Mouse (Mus musculus): Measurements from ENCODE around the gene Gm42906.

Gene Gm42906

DNA sequence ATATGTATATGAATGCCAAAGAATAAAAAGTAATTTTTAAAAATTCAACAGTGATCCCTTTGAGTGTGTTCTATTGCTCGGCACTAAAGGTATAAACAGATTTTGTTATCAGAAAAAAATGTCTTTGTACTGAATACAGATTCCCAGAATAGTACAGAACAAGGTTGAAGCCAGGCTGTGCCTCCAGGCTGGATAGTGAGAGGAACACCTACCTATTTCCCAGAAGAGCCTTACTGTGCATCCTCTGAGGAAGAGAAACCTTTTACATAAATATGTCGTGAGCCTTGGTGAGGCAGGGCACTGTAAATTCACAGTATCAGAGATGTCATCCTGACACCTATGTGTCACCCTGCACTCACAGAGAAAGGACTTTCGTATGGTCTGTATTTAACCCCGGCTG, 31.8 kb downstream of the Gm42906 start:
- no peak for DNase-seq (ENCODE audit: extremely low spot score, low read depth, low spot score)

DNA sequence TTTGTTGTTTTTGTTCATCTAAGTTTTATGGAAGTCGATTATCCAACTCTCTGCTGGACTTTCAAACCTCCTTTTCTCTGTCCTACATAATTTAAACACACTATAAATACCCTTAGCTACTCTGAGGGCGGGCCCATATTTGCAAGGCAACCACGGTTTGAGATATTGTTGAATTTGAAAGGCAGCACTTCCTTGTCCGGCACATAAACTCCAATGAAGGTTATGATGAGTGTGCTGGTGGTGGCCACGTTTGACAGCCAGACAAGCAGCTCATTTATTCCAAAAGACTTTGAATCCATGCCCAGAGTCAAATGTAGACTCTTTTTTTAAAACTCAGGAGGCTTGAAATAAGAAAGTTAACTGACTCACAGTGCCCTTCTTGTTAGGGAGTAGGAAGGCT, 33.3 kb downstream of the Gm42906 start:
- DNase-seq (ENCODE audit: extremely low spot score, low read depth, low spot score), result no peak

DNA sequence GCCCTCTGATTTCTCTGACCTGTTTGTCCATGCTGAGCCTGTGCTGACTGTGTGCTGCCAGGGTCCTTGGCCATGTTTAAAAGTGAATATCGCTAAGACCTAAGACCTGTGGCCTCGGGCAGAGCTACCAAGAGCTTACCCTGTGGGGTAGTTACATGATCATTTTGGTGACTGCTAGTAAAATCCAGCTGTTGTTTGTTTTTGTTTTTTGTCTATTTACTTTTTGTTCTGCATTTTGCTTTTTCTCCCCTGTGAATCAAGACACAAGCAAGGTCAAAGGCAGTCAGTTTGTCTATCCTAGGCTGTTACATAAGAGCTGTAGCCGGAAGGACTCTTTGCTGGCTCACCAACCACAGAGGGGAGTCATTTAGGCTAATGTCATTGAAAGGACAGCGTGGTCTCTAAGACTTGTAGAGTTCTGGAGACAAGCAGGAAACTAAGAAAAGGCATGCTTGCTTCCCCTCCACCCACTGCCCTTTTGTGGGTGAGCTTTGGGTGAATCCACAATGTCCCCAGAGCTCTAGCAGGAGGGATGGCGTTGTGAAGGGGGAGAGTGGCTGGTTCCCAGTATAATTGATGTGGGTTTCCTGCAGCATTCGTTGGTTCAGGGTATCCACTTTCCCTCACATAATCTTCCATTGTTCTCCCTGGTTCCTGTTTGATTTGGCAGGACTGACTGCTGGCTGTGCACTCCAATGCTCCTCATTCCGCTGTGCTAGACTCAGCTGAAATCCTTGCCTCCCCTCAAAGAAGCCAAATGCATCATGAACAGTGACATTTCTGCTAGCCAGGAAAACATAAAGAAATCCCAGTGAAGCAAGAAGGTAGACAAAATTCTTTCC, 33.9 kb downstream of the Gm42906 start:
- DNase-seq (ENCODE audit: extremely low spot score, low read depth, low spot score), result no peak

DNA sequence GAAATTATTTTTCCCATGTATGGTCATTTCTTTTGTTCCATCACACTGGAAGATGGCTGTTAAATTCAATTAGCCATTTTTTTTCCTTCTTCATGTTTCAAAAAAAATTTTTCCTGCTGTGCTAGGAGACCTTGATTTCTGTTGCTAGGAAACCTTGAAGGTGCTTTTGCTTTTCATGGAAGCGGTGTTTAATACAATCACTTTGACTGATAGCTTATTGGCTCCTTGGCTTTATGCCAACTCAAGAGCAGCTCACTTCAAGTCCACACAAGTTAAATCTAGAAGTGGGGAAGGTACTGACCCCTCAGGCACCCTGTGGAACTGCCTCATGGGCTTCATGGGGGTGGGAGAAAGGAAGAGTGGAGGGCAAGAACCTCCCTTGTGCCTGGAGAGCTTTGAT, 38.1 kb downstream of the Gm42906 start:
- no peak for DNase-seq (ENCODE audit: extremely low spot score, low read depth, low spot score)

DNA sequence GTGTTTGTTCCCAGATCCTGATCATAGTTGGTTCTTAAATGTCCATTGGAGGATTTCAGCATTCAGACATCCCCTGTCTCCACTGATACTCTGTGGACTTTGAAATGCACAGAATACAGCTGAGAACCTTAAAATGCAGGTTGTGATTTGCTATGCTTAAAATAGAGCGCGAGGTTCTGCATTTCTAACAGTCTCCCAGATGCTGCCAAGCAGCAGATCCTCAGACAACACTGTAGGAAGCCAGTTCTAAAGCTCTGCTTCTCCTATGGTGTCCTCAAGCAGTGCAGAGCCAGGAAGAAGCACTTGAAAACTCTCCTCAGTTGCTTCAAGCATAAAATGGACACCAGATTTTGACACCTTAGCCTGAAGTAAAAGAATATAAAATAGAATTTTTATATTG, 48.1 kb downstream of the Gm42906 start:
- DNase-seq (ENCODE audit: extremely low spot score, low read depth, low spot score), result no peak

DNA sequence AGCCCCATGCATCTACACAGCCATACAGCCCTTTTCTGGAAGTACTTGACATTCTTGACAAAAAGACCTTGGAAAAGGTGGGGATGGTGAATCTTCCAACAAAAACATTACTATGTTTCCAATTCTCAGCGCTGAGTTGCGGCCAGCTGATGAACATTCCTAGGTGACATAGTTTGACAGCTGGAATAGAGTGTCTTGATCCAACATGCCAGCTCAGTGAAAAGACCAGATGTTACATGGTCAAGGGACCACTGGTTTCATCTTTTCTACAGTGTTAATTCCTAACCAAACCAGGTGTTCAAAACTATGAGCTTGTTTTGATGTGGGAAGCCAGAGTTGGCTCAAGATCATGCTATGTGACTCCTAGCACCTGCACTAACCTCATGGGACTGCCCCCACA, 48.8 kb downstream of the Gm42906 start:
- no peak for DNase-seq (ENCODE audit: extremely low spot score, low read depth, low spot score)

DNA sequence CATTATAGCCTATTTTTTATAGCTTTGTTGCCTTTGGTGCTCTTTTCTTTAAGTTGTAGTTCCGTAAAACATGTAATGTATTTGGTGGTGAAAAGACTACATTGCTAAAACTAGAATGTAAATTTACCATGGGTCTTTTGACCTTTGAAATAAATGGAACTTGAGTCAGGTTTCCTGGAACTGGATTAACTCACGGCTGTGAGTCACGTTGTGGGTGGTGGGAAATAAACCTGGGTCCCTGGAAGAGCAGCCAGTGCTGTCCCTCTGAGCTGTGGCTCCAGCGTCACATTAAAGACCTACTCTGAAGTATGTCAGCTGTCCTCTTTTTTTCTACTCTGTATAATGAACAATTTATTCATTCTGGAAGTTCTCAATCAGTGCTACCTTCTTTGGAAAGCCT, 51.0 kb downstream of the Gm42906 start:
- no peak for DNase-seq (ENCODE audit: extremely low spot score, low read depth, low spot score)

DNA sequence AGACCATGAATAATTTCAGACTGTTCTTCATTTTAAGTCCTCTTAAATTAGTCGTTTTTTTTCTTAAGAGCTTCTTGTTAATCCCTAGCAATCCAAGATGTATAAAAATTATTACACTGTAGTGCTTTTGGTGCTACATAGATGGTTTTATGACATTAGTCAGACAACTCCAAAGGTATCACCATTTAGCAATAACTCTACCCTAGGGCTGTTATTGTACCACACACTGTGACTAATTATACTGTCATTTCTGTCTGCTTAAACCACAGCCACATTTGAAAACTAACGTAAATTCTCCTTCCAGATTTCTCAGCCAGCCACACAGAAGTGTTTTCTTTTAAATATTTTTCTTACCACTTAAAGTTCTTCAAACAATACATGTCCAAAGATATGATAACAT, 53.1 kb downstream of the Gm42906 start:
- no peak for DNase-seq (ENCODE audit: extremely low spot score, low read depth, low spot score)

DNA sequence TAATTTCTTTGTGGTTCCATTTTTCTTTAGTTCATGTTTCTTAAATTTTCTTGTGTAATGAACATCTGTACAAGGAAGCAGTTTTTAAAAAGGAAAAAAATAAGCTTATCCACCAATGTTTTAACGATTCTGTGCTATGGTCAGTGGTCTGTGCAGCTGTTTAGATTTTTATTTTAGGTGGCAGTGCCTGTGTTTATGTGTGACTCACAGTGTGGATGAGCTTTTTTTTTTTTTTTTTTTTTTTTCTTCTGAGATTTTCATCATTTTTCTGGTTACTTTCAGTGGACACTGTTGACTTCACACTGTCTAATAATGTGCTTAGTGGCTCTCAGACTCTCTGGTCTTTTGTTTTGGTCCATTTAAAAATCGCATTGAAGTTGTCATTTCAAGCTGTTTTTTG, 56.8 kb downstream of the Gm42906 start:
- DNase-seq (ENCODE audit: extremely low spot score, low read depth, low spot score), result no peak

DNA sequence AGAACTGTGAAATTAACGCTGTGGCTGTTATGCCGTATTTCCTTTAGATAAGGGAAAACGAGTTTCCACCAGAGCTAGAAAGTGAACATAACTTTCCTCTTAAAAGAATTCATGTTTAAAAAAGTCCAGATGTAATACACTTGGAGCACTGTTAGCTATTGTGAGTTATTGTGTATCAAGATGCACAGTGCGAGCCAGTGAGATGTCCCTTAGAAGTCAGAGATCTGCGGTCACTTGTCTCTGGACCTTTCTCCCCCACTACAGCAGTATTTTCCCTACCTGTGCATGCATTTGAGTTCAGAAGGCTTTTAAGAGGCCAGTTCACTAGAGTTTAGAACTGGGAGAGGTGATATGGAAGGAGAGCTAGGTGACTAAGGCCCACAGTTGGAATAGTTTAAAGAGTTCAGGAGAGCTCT, 58.6 kb downstream of the Gm42906 start:
- peak; percentile 5 for DNase-seq (ENCODE audit: extremely low spot score, low read depth, low spot score)

DNA sequence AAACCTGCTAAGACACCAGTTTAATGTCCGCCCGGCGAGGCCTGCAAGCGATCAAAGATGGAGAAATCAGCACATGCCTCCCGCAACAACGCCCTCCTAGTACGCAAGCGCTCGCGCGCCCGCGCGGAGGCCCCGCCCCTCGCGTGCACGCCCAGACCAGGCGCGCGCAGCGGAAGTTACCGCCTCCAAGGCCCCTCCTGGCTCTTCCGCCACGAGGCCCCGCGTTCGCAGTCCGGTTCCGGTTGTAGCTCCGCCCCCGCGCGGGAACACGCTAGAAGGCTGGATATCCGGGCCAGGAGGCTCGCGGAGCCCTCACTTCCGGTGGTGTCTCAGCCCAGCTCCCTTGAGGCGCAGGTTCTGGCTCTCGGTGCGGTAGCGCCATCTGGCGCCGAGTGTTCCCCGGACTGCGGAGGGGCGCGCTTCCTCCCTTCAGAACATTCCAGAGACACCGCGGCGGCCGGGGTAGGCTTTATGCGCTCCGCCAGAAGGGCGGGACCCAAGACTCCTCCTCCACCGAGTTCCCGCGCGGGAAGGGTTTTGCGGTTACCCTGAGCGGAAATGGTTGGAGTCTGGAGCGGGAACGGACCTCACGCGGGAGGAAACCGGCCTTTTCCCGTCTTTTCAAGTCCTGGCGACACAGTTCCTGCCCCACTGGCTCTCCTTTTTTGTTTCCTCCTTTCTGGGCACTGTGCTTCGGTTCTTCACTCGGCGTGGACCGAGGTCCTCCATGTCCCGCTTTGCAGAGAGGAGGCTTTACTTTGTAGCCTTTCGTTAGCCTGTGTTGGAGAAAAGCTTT, 59.4 kb downstream of the Gm42906 start:
- peak; percentile 96 for DNase-seq (ENCODE audit: extremely low spot score, low read depth, low spot score)

DNA sequence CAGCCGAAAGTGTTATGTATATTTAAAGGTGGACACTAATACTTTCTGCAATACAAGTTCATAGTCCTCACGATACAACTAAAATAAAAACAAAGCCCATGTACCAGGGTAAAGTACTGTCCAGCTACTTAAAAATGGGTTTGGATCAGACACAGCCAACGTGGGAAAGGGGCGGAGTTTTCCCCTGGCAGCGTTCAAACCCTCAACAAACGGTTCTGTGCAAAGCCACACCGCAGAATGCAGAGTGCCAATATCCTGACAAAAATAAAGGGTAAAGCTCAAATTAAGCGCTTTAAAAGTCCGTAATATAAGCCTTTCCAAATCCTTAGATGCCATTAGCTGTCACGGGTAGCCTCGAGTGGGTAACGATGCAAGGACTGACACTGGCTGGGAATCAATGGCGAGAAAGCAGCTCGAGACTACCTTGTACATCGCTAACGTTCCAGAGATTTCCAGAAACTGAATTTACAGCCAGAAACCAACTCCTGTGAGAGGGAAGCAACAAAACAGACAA, 60.0 kb downstream of the Gm42906 start:
- peak; percentile 16 for DNase-seq (ENCODE audit: extremely low spot score, low read depth, low spot score)

DNA sequence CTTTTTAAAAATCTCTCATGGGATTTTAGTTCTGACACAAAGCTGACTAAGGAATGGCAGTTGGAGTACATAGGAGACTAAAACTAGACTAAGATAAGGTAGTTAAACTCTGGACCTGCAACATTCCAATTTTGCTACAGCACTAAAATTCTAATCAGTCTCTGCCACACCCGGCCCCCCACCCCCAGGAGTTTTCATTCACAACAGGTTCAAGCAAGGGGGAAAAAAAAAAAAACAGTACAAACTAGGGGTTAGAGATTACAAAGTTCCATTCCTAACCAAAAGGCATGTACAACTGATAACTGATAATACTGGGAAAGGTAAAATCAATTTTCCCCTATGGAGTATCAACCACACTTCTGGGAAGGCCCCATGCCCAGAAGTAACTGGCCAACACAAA, 60.6 kb downstream of the Gm42906 start:
- DNase-seq (ENCODE audit: extremely low spot score, low read depth, low spot score), result no peak

DNA sequence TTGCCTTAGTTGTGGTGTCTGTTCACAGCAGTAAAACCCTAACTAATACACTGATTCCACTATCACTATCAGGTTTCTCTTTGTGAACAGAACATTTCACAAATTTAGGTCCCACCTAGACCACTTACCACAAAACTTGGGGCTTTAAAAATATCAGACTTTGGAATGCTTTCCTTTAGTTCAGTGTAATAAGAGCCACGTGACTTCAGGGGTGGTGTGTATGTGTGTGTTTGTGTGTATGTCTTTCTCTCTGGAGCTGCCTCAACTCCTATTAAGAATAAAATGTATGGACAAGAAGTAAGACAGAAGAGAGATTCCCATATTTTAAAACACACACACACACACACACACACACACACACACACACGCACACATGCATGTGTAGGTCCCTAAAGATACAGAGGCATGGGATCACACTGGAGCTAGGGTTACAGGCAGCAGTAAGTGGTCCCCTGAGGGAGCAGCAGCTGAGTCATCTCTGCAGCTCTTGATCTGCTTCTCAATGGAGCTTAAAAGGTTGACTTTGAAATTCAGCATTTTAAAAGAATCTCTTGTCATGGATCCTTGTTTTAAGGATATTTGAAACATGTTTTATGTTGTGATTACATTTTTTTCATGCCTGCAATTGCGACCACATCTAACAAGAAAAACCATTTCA, 64.5 kb downstream of the Gm42906 start:
- DNase-seq (ENCODE audit: extremely low spot score, low read depth, low spot score), result no peak

DNA sequence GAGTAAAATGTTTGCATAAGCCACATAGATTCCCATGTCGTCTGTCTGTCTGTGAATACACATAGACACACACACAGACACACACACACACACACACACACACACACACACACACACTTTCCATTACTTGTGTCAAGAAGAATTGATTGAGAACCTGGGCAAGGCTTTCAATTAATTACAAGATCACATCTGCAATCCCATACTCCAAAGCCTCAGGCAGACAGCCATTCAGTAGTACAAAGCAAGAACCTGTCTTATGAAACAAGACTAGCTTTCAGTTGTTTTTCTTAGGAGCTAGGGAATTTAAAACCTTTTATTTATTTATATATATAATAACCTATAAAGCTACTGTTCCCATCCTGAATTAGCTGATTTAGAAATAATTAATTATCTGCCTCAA, 78.3 kb downstream of the Gm42906 start:
- DNase-seq (ENCODE audit: extremely low spot score, low read depth, low spot score), result no peak

DNA sequence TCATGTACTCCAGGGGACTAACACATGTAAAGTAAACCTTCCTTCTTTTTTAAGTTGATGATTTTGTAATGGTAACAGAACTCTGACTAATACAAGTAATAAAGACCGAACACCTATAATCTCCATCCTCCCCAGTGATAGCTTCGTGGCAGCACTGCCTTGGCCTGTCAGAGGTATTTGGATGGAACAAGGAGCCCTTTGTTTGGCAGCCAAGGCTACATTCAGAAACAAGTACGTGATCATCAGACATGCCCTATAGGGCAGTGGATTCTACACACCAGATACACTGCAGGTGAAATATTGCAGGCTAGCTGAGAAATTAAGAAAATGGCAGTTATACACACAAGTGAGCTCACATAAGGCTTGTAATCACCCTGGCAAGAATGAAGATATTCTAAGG, 79.5 kb downstream of the Gm42906 start:
- DNase-seq (ENCODE audit: extremely low spot score, low read depth, low spot score), result no peak

DNA sequence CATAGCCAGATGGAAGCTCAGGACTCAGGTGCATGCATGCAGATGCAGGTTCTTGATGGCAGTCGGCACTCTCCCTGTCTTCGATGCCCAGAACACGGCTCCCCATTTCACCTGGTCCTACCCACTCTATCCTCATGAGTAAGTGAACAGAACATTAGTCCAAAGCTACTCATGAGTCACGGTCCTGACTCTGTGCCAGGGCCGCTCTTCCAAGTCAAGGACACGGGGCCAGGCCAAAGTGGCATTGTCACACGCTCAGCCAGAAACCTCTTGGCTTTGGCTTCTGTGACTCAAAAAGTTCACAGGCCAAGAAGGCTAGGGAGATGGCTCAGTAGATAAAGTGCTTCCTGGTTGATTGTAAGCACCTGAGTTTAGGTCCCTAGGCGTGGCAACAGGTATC, 81.3 kb downstream of the Gm42906 start:
- DNase-seq (ENCODE audit: extremely low spot score, low read depth, low spot score), result no peak

DNA sequence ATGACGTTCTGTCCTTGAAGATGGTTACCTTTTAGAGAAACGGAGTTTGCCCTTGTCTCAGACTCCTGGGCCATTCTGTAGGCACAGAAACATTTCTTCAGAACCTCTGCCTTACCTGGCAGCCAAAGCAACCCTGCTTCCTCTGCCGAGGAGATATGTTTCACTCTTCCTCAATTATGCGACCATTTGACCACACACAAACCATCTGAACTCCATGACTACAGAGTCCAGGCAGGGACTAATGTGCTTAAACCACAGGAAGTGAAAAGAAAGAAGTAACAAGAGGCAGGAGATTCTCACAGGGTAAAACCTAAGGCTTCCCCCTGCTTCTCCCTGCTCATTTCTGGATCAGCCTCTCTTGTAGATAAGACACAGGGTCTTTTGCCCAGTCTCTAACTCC, 83.2 kb downstream of the Gm42906 start:
- no peak for DNase-seq (ENCODE audit: extremely low spot score, low read depth, low spot score)

DNA sequence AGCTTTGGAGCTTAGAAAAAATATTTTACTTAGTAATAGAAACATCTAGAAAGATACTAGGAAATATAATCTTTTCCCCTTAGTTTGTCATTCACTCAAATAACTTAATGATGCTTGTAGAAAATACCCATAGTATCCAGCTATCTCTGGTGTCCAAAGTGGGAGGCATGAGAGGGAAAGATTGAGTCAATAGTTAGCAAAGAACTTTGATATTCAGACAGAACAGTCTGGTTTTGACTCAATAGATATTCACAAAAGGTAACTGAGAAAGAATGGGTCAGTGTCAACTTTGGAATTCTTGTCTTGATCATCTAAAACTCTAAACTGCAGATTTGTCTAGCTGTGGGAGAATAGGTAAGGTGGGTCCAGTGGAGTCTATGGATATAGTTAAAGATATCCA, 94.3 kb downstream of the Gm42906 start:
- no peak for DNase-seq (ENCODE audit: extremely low spot score, low read depth, low spot score)

DNA sequence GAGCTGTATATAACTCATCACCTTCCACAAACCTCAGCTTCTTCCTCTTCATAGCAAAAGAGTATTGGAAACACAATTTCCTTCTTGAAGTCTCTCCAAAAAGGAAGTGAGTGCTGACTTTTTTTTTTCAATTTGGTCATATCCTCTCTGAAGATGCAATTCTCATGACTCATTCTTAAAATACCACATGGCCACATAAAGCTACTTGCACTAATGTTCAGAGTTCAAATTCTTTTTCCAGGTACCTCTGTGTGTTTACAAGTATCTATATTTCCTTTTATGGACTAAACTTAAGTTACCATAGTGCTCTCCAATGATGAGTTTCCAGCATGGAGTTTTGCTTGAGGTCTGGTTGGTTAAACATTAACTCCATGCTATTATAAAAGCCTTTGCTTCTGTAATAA, 94.8 kb downstream of the Gm42906 start:
- DNase-seq (ENCODE audit: extremely low spot score, low read depth, low spot score), result no peak

DNA sequence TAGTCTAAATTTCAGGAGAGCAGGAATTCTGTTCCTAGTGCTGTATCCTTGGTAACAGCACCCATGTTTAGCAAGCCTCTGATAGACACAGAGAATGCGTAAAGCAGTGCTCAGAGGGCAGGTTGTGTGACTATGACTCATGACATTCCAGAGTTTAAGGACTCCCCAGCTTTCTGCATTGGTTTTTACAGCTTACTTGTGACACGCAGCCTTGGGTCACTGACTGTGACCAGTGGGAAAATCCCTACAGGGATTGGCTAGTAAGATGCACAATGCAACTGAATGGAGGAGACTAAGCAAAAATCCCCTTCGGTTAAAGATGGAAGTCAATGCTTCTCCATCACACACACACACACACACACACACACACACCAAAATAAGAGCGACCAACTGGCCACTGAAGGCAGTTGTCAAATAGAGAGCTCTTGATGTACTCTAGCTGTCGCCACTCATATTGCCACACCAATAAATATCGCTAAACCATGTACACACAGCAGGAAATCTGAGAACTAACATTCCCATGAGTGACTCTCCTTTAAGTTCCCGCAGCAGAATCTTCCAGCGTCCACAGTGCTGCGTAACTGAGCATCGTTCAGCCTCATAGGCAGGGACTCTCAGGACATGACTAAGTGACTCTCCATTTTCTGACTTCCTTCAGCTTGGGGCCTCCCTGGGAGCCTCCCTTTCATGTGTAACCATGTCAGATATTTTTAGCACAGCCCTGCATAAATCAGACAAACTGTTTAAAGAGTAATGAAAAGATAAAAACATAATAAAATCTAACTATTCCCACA, 112.0 kb downstream of the Gm42906 start:
- DNase-seq (ENCODE audit: extremely low spot score, low read depth, low spot score), result no peak

All from hindlimb bud, embryonic 11.5 days (tissue).